Mouse (Mus musculus) E14TG2a.4 (cell line): Measurements from ENCODE around the gene Nr3c2.

Experiments
- H3K27me3 ChIP-seq: 2 replicates; pipeline ENCODE4 v1.6.1; 2014; ENCODE audit warnings: low read length, control low read depth; ENCODE audit not compliant: insufficient read depth
- H3K36me3 ChIP-seq: 2 replicates; pipeline ENCODE4 v1.6.1; 2014; ENCODE audit warnings: low read length, control low read depth; ENCODE audit not compliant: insufficient read depth
- H3K4me1 ChIP-seq: replicated peaks from 2 replicates; pipeline ENCODE4 v1.6.1; 2014; ENCODE audit warnings: low read depth, low read length, control low read depth
- H3K4me3 ChIP-seq: replicated peaks from 2 replicates; pipeline ENCODE4 v1.5.1; 2014; ENCODE audit warnings: mild to moderate bottlenecking, low read length
- H3K9me3 ChIP-seq: 2 replicates; pipeline ENCODE4 v1.6.1; 2014; ENCODE audit warnings: low read length, control low read depth
- CTCF ChIP-seq: conservative IDR thresholded peaks from 2 replicates; pipeline ENCODE4 v1.5.1; 2014; ENCODE audit warnings: low read length
- NANOG ChIP-seq: IDR thresholded peaks from 2 replicates; pipeline ENCODE4 v1.6.1; 2014; ENCODE audit warnings: borderline replicate concordance, low read length, mixed read lengths
- POU5F1 ChIP-seq: IDR thresholded peaks from 2 replicates; pipeline ENCODE4 v1.6.1; 2014; ENCODE audit warnings: low read length, borderline replicate concordance

The Nr3c2 gene

DNA sequence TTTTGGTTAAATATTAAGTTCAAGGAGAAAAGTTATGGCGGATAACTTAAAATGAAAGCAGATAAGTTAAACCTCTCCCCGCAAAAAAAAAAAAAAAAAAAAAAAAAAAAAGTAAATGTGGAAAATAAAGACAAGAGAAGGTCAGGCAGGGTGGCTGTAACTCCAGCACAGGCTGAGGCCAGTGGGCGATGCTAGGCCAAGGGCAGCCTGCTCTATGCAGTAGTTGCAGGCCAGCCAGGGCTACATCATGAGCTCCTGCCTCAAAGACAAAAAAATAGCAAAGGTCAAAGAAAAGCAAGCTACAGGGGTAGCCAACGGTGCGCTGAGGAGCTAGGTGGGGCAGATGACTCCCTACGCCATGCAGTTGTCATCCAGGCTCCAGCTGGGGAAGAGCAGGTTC, 270.1 kb downstream of the Nr3c2 start:
- TF ChIP-seq NANOG (no peak), POU5F1 (no peak), CTCF (no peak)
- H3K4me1 ChIP-seq = no peaks in the 10 kb centered on the region
- H3K27me3 ChIP-seq = no peaks in the 10 kb centered on the region
- H3K4me3 ChIP-seq = no peak overlapping the region
- H3K9me3 ChIP-seq = no peaks in the 10 kb centered on the region
- no peaks in the 10 kb centered on the region for H3K36me3 ChIP-seq

- H3K36me3 ChIP-seq = no peaks in the 10 kb centered on the region
- H3K4me3 ChIP-seq = no peak overlapping the region
- TF ChIP-seq CTCF = no peak
- no peak for TF ChIP-seq POU5F1
- TF ChIP-seq NANOG = no peak
- no peaks in the 10 kb centered on the region for H3K9me3 ChIP-seq
- H3K4me1 ChIP-seq = no peaks in the 10 kb centered on the region
- no peaks in the 10 kb centered on the region for H3K27me3 ChIP-seq
Observed at GRCm38 (mm10) chr8:77169757-77170438, 270.7 kb downstream of the Nr3c2 start.

DNA sequence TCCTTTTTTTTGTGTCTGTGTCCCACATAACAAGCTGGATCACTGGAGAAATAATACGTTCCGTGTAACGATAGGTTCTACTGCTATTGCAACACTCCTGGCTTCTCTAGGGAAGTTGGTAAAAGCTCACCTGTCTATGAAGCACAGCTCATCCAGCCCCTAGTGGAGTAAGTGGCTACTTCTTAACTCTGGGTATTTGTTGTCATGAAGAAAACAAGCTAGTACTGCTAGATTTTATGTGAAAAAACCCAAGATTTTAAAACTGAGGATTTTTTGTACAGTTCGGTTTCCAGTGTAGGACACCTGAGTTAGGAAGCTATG, 271.2 kb downstream of the Nr3c2 start:
- H3K9me3 ChIP-seq = no peaks in the 10 kb centered on the region
- H3K36me3 ChIP-seq = no peaks in the 10 kb centered on the region
- H3K4me1 ChIP-seq = no peaks in the 10 kb centered on the region
- no peaks in the 10 kb centered on the region for H3K27me3 ChIP-seq
- no peak for TF ChIP-seq POU5F1
- TF ChIP-seq NANOG = no peak
- H3K4me3 ChIP-seq = no peak overlapping the region

DNA sequence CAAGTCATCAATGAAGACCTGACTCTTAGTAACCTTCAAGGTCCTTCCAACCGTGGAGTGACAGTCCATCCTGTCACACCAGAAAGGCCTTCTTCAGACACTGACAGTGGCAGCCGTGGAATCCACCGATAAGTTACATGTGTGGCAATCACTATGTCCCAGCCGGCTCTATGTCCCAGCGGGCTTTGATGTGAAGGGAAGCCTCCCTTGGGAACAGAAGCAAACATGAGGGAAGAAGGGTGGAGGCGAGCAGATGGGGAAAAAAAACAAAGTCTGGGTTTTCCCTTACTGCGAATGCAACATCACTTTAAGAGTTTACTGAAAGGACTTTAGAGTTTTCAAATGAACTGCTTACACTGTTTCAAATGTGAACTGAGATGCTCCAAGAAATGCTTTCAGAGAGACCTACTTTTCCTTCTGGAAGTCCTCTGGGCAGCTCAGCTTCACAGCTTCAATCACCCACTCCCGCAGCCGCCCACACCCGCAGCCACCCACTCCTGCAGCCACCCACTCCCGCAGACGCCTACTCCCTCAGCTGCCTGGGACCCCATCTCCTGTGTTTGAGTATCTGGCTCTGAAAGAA, 273.9 kb downstream of the Nr3c2 start:
- H3K4me1 ChIP-seq = no peaks in the 10 kb centered on the region
- TF ChIP-seq POU5F1 (no peak), CTCF (no peak), NANOG (no peak)
- H3K4me3 ChIP-seq = no peak overlapping the region

GRCm38 (mm10) chr8:77173736-77174135, 274.5 kb downstream of the Nr3c2 start:
- Histone ChIP-seq H3K27me3 (no peaks in the 10 kb centered on the region), H3K4me1 (no peaks in the 10 kb centered on the region), H3K9me3 (no peaks in the 10 kb centered on the region), H3K4me3 (no peak overlapping the region), H3K36me3 (no peaks in the 10 kb centered on the region)
- TF ChIP-seq NANOG (no peak), CTCF (no peak), POU5F1 (no peak)

More for the DNA sequence above, 273.9 kb downstream of the Nr3c2 start:
- no peaks in the 10 kb centered on the region for H3K9me3 ChIP-seq
- no peaks in the 10 kb centered on the region for H3K36me3 ChIP-seq
- H3K27me3 ChIP-seq = no peaks in the 10 kb centered on the region

- H3K9me3 ChIP-seq = no peaks in the 10 kb centered on the region
- no peaks in the 10 kb centered on the region for H3K4me1 ChIP-seq
- no peaks in the 10 kb centered on the region for H3K27me3 ChIP-seq
- no peaks in the 10 kb centered on the region for H3K36me3 ChIP-seq
- TF ChIP-seq POU5F1 = no peak
- TF ChIP-seq CTCF = no peak
- no peak for TF ChIP-seq NANOG
- no peak overlapping the region for H3K4me3 ChIP-seq
Observed at GRCm38 (mm10) chr8:77175471-77175870, 276.2 kb downstream of the Nr3c2 start.

DNA sequence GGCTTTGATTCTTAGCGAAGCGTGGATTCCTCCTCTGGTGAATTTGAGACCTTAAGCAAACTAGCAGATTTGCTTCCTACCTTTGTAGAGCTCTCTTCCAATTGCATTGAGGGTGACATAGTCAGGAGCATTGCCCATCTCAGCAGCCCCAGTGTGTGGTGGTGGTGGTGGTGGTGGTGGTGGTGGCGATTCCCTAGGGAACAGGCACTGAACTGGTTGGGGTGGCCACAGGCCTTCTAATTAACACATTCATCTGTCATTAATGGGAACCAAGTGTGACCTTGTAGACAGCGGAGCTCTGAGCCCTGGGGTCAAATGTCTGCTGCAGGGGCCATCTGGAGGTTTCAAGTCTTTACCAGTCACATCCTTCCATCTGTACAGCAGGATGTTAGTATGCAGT, 277.1 kb downstream of the Nr3c2 start:
- no peak overlapping the region for H3K4me3 ChIP-seq
- H3K36me3 ChIP-seq = no peaks in the 10 kb centered on the region
- no peaks in the 10 kb centered on the region for H3K9me3 ChIP-seq
- no peaks in the 10 kb centered on the region for H3K27me3 ChIP-seq
- no peaks in the 10 kb centered on the region for H3K4me1 ChIP-seq
- no peak for TF ChIP-seq POU5F1
- TF ChIP-seq CTCF = no peak
- no peak for TF ChIP-seq NANOG

DNA sequence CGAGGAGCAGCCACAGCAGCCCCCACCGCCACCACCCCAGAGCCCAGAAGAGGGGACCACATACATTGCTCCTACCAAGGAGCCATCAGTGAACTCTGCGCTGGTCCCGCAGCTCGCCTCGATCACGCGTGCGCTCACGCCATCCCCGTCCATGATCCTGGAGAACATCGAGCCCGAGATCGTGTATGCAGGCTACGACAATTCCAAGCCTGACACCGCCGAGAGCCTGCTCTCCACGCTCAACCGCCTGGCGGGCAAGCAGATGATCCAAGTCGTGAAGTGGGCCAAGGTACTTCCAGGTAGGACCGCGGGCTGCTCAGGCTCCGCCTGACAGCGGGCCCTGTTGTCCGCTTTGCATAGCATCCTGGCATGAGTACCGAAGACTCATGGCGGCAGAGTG, 286.6 kb downstream of the Nr3c2 start:
- Histone ChIP-seq H3K4me1 (no peaks in the 10 kb centered on the region), H3K4me3 (peak overlapping the region; percentile 69), H3K36me3 (no peaks in the 10 kb centered on the region), H3K9me3 (no peaks in the 10 kb centered on the region), H3K27me3 (peaks cover 24% of the 10 kb centered on the region)
- no peak for TF ChIP-seq CTCF
- no peak for TF ChIP-seq NANOG
- TF ChIP-seq POU5F1 = no peak

DNA sequence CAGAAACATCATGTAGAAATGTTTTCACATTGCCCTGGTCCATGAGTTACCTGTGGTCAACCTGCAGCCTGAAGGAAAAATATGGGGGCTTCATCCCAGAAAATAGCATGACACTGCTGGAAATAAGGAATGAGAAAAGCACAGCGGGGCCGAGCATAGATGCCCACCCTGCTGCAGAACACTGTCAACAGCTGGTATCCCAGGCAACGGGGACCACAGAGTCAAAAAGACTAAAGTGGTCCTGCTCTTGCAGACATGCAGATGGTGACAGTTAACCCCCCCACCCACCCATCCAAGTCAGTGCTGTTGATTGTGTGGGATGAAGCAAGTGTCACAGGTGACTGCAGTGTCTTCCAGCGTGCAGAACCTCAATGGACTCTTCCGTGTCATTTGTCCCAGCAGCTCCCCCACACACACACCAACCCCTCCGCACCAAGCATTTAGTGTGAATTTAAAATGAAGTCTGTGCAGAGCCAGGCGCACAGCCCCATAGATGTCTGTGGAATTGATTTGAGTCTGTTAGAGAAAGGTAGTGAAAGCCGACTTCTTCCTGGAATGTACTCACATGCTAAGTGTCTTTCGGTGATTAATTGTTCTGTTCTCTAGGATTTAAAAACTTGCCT, 287.8 kb downstream of the Nr3c2 start:
- Histone ChIP-seq H3K4me1 (no peaks in the 10 kb centered on the region), H3K4me3 (no peak overlapping the region), H3K36me3 (no peaks in the 10 kb centered on the region), H3K9me3 (no peaks in the 10 kb centered on the region), H3K27me3 (peaks cover 24% of the 10 kb centered on the region)
- no peak for TF ChIP-seq NANOG
- no peak for TF ChIP-seq CTCF
- no peak for TF ChIP-seq POU5F1
